Mouse (Mus musculus) liver, embryonic 15.5 days (tissue): ENCODE data around the gene Mat2a. TPM values are rescaled to one million over a fixed set of nuclear protein-coding genes. Genes with fewer than 3 reads are reported as not detected.
"Not testable (repeated sequence)": the region's sequence is repeated elsewhere in the genome, so short reads cannot be mapped to it uniquely, and the experiment has no call there.

Experiments
- ATAC-seq: fragments of 200-750 bp; cut with Nextera tagmentation; 2 replicates; pipeline ENCODE4 v1.8.0; 2017; ENCODE audit warnings: moderate number of reproducible peaks, mild to moderate bottlenecking, moderate library complexity; ENCODE audit not compliant: insufficient read depth
- H3K27ac ChIP-seq: fragments of 300-500 bp; sonication (generic); replicated peaks from 2 replicates; pipeline ENCODE4 v1.5.1; 2015; ENCODE audit warnings: mild to moderate bottlenecking, inconsistent platforms
- H3K27me3 ChIP-seq: fragments of 300-500 bp; sonication (generic); 2 replicates; pipeline ENCODE4 v1.6.1; 2015; ENCODE audit warnings: mild to moderate bottlenecking, inconsistent platforms
- H3K36me3 ChIP-seq: fragments of 300-500 bp; sonication (generic); replicated peaks from 2 replicates; pipeline ENCODE4 v1.6.1; 2015; ENCODE audit warnings: moderate library complexity, mild to moderate bottlenecking, inconsistent platforms
- H3K4me1 ChIP-seq: fragments of 300-500 bp; sonication (generic); replicated peaks from 2 replicates; pipeline ENCODE4 v1.6.1; 2015; ENCODE audit warnings: inconsistent platforms
- H3K4me2 ChIP-seq: fragments of 300-500 bp; sonication (generic); 2 replicates; pipeline ENCODE4 v1.6.1; 2015; ENCODE audit warnings: moderate library complexity, mild to moderate bottlenecking, inconsistent platforms
- H3K4me3 ChIP-seq: fragments of 300-500 bp; sonication (generic); replicated peaks from 2 replicates; pipeline ENCODE4 v1.5.1; 2015; ENCODE audit warnings: mild to moderate bottlenecking, inconsistent platforms
- H3K9ac ChIP-seq: fragments of 300-500 bp; sonication (generic); 2 replicates; pipeline ENCODE4 v1.6.1; 2015; ENCODE audit warnings: moderate library complexity, mild to moderate bottlenecking, inconsistent platforms
- H3K9me3 ChIP-seq: fragments of 300-500 bp; sonication (generic); replicated peaks from 2 replicates; pipeline ENCODE4 v1.6.1; 2016; ENCODE audit warnings: inconsistent platforms
- WGBS: fragments of 180-500 bp; shearing (Covaris S2); methylation state at CpG from one replicate; pipeline ENCODE4 v1.1.7; 2015; ENCODE audit warnings: mixed read lengths; ENCODE audit not compliant: insufficient replicate concordance; 5-methylcytosine and 5-hydroxymethylcytosine counted together
- polyA plus RNA-seq: library from polyadenylated mRNA; unstranded; fragments of >200 nt; fragmentation: Nextera tagmentation; extraction: Ambion mirVana; gene quantifications from 2 replicates; pipeline ENCODE4 v1.2.1, GENCODE M21; 2015

Gene Mat2a
- 136 and 143 TPM in 2 replicates for polyA plus RNA-seq

GRCm38 (mm10) chr6:72439355-72440185 lies at the start of gene Mat2a:
Mat2a (minus strand) TSS chr6:72439558.
- under 1% methylated on average over 77 of the region's 77 CpGs for WGBS

GRCm38 (mm10) chr6:72488850-72489249 lies 49.5 kb upstream of the Mat2a start:
- Histone ChIP-seq H3K9ac (no peak overlapping the region), H3K27ac (no peak overlapping the region), H3K36me3 (no peaks in the 10 kb centered on the region), H3K4me1 (peaks cover 11% of the 10 kb centered on the region), H3K4me2 (no peak overlapping the region), H3K4me3 (no peak overlapping the region), H3K9me3 (no peaks in the 10 kb centered on the region), H3K27me3 (no peaks in the 10 kb centered on the region)
- WGBS = 48% methylated on average over 3 of the region's 3 CpGs
- ATAC-seq = no peak

More at GRCm38 (mm10) chr6:72439355-72440185, at the start of gene Mat2a:
- peaks cover 34% of the 10 kb centered on the region for H3K36me3 ChIP-seq
- peak within 1 kb of the TSS; percentile 78 for H3K4me2 ChIP-seq
- peak within 1 kb of the TSS; percentile 95 for H3K27ac ChIP-seq
- H3K9me3 ChIP-seq = no peaks in the 10 kb centered on the region
- peak within 1 kb of the TSS; percentile 93 for H3K4me3 ChIP-seq
- no peaks in the 10 kb centered on the region for H3K27me3 ChIP-seq
- peaks cover 33% of the 10 kb centered on the region for H3K4me1 ChIP-seq
- peak; percentile 86 for ATAC-seq
- peak within 1 kb of the TSS; percentile 98 for H3K9ac ChIP-seq

DNA sequence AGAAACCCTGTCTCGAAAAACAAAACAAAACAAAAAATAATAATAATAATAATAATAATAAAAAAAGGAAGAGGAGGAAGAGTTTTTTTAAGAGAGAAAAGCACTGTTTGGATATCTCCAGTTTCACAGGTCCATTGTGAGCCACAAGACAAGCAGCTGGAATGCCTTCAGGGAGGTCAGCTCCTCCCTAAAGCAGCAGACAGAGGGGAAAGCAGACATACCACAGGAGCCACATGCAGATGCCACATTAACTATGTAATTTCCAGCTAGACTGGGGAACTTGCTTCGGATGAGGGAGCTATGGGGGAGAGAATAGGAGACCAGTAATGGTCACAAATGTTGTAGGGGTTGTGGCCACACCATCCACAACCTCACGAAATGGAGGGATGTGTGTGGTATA lies 47.9 kb upstream of the Mat2a start:
- H3K27me3 ChIP-seq = no peaks in the 10 kb centered on the region
- H3K36me3 ChIP-seq = no peaks in the 10 kb centered on the region
- H3K27ac ChIP-seq = no peak overlapping the region
- ATAC-seq = no peak
- WGBS = 47% methylated on average over 3 of the region's 3 CpGs
- H3K4me2 ChIP-seq = no peak overlapping the region
- H3K4me3 ChIP-seq = no peak overlapping the region
- H3K9me3 ChIP-seq = no peaks in the 10 kb centered on the region
- H3K4me1 ChIP-seq = peaks cover 3% of the 10 kb centered on the region
- H3K9ac ChIP-seq = no peak overlapping the region

GRCm38 (mm10) chr6:72486307-72486706 lies 46.9 kb upstream of the Mat2a start:
- Histone ChIP-seq H3K27ac (no peak overlapping the region), H3K4me1 (peaks cover under 1% of the 10 kb centered on the region), H3K9ac (no peak overlapping the region), H3K4me3 (no peak overlapping the region), H3K27me3 (no peaks in the 10 kb centered on the region), H3K9me3 (no peaks in the 10 kb centered on the region), H3K36me3 (no peaks in the 10 kb centered on the region), H3K4me2 (no peak overlapping the region)
- no peak for ATAC-seq
- WGBS = 70% methylated on average over 6 of the region's 6 CpGs

GRCm38 (mm10) chr6:72484887-72485286 lies 45.5 kb upstream of the Mat2a start:
- H3K4me1 ChIP-seq = no peaks in the 10 kb centered on the region; the same call in 1 of the 2 replicates
- WGBS = 59% methylated on average over 4 of the region's 4 CpGs
- no peaks in the 10 kb centered on the region for H3K27me3 ChIP-seq
- no peak overlapping the region for H3K27ac ChIP-seq
- ATAC-seq = no peak
- H3K4me2 ChIP-seq = no peak overlapping the region
- no peaks in the 10 kb centered on the region for H3K36me3 ChIP-seq
- no peak overlapping the region for H3K9ac ChIP-seq
- H3K4me3 ChIP-seq = no peak overlapping the region
- H3K9me3 ChIP-seq = no peaks in the 10 kb centered on the region

DNA sequence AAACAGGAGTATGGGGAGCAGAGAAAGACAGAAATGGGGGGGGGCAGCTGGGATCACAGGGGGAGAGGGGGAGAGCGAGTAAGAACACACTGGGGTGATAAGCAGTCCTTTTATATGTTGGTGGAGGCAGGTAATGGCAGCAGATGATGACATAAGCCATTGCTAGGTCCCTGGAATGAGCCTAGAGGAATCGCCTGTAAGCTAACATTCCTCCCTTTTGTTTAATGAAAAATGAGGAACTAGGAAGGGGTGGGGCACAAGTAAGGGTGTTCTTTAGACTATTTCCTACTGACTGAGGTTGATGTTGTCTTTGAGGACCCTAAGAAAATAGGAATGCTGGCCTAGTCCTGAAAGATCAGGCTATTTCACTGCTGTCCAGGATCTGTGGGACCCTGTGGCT lies 42.8 kb upstream of the Mat2a start:
- Histone ChIP-seq H3K4me3 (no peak overlapping the region), H3K27me3 (no peaks in the 10 kb centered on the region), H3K4me1 (no peaks in the 10 kb centered on the region), H3K36me3 (no peaks in the 10 kb centered on the region), H3K4me2 (no peak overlapping the region), H3K9ac (no peak overlapping the region), H3K27ac (no peak overlapping the region), H3K9me3 (no peaks in the 10 kb centered on the region)
- ATAC-seq = no peak
- WGBS = 56% methylated on average over 2 of the region's 2 CpGs

DNA sequence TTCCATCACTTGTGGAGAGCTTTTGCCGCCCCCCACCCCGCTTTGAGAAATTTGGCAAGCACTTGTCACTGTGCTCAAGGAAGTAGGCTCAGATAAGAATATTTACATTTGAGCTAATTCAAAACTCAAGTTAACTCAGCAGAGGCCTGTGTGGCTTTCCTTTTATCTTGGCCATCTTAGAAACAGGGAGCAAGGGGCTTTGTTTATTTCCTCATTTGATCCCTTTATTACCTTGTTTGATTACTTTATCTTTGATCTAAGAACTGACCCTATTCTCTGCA lies 41.0 kb upstream of the Mat2a start:
- no peak overlapping the region for H3K9ac ChIP-seq
- ATAC-seq = no peak

DNA sequence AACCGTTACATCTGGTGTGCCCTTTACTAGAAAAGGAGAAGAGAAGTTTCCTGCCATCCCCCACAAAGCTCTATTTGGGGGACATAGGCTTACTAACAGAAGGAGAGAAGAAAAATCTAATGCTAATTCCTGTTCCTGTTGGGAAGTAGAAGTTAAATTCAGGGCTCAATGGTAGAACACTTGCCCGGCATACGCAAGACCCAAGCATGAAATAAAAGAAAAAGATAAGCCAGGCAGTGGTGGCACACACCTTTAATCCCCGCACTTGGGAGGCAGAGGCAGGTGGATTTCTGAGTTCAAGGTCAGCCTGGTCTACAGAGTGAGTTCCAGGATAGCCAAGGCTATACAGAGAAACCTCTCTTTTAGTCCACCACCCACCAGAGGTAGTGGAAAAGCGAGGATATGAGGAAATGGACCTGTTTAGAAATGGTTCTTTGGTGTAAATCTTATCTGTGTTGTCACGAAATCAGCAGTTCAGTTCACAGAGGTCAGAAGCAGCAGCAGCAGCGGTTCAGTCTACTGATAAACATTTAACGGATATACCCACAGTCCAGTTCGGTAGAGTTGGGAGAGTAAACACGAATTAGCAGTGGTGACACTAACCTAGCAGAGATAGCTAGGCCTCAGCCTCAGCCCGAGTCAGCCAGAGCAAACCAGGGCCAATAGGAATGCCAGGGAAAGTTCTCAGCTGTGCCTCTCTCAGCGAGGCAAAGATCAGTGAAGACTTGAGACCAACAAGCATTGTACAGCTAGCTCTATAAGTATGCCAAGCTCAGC lies 40.5 kb upstream of the Mat2a start:
- H3K27me3 ChIP-seq = no peaks in the 10 kb centered on the region
- WGBS = 48% methylated on average over 12 of the region's 12 CpGs
- H3K27ac ChIP-seq = no peak overlapping the region
- no peaks in the 10 kb centered on the region for H3K36me3 ChIP-seq
- no peak overlapping the region for H3K4me2 ChIP-seq
- H3K9ac ChIP-seq = no peak overlapping the region
- ATAC-seq = no peak
- H3K9me3 ChIP-seq = no peaks in the 10 kb centered on the region
- H3K4me3 ChIP-seq = no peak overlapping the region
- H3K4me1 ChIP-seq = no peaks in the 10 kb centered on the region

More for the DNA sequence above, 41.0 kb upstream of the Mat2a start:
- H3K4me2 ChIP-seq = no peak overlapping the region
- no peak overlapping the region for H3K27ac ChIP-seq
- 53% methylated on average over 2 of the region's 2 CpGs for WGBS
- no peak overlapping the region for H3K4me3 ChIP-seq
- H3K36me3 ChIP-seq = no peaks in the 10 kb centered on the region
- H3K4me1 ChIP-seq = no peaks in the 10 kb centered on the region
- H3K9me3 ChIP-seq = no peaks in the 10 kb centered on the region
- H3K27me3 ChIP-seq = no peaks in the 10 kb centered on the region

DNA sequence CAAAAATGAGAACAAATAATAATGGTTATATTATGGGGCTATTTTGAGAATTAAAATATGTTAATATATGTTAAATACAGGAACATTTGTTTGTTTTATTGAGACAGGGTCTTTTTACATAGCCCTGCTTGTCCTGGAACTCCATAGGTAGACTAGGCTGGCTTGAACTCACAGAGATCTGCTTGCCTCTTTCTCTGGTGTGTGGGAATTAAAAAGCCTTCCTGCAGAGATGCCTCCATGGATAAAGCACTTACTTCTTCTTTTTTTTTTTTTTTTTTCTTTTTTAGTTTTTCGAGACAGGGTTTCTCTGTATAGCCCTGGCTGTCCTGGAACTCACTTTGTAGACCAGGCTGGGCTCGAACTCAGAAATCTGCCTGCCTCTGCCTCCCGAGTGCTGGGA lies 39.3 kb upstream of the Mat2a start:
- not testable (repeated sequence) for H3K27me3 ChIP-seq, H3K9ac ChIP-seq, H3K27ac ChIP-seq, ATAC-seq, H3K36me3 ChIP-seq, H3K9me3 ChIP-seq, H3K4me3 ChIP-seq, H3K4me1 ChIP-seq, H3K4me2 ChIP-seq
- 61% methylated on average over 3 of the region's 3 CpGs for WGBS

GRCm38 (mm10) chr6:72477621-72478020 lies 38.3 kb upstream of the Mat2a start:
- no peak for ATAC-seq
- no peak overlapping the region for H3K4me3 ChIP-seq
- H3K4me2 ChIP-seq = no peak overlapping the region
- no peaks in the 10 kb centered on the region for H3K36me3 ChIP-seq
- H3K9me3 ChIP-seq = no peaks in the 10 kb centered on the region
- no peaks in the 10 kb centered on the region for H3K4me1 ChIP-seq
- no peaks in the 10 kb centered on the region for H3K27me3 ChIP-seq
- WGBS = 76% methylated on average over 3 of the region's 3 CpGs
- H3K27ac ChIP-seq = no peak overlapping the region
- H3K9ac ChIP-seq = no peak overlapping the region

GRCm38 (mm10) chr6:72476836-72477235 lies 37.5 kb upstream of the Mat2a start:
- no peaks in the 10 kb centered on the region for H3K4me1 ChIP-seq
- ATAC-seq = no peak
- H3K9me3 ChIP-seq = no peaks in the 10 kb centered on the region
- WGBS = 69% methylated on average over 5 of the region's 5 CpGs
- no peak overlapping the region for H3K4me2 ChIP-seq
- no peak overlapping the region for H3K4me3 ChIP-seq
- no peaks in the 10 kb centered on the region for H3K27me3 ChIP-seq
- no peak overlapping the region for H3K27ac ChIP-seq
- H3K36me3 ChIP-seq = no peaks in the 10 kb centered on the region
- no peak overlapping the region for H3K9ac ChIP-seq
